Mouse (Mus musculus) hematopoietic stem cell, adult 5-6 weeks (primary cell): Measurements from ENCODE around the gene Prss32. TPM values are rescaled to one million over a fixed set of nuclear protein-coding genes. Genes with fewer than 3 reads are reported as not detected.

Source experiments
- ATAC-seq, 2 experiments: fragments of 125-278 bp in 1 of 2; replicated peaks in 1 of 2; 2 replicates each; pipeline ENCODE4 v1.8.0; 2016 to 2017; ENCODE audit warnings: inconsistent platforms in 2 of 2, mild to moderate bottlenecking in 2 of 2, moderate number of reproducible peaks in 2 of 2, low read depth in 1 of 2, moderate TSS enrichment in 1 of 2; ENCODE audit not compliant: low FRiP score in 2 of 2, poor library complexity in 2 of 2, severe bottlenecking in 2 of 2, insufficient read depth in 1 of 2, low TSS enrichment in 1 of 2
- total RNA-seq: library from RNA; stranded (forward); fragments of 172-1452, 232-1000 nt; gene quantifications from 2 replicates; pipeline ENCODE4 v1.2.3, GENCODE M21; 2017

Prss32 gene
- not detected in 2 replicates for total RNA-seq

GRCm38 (mm10) chr17:23843812-23844273, at the start of gene Prss32, which contains the start of gene Prss41:
Prss32 (plus strand) TSS chr17:23843855.
Prss41 (minus strand) TSS chr17:23844172.
- ATAC-seq = peak; percentile 49 to 67; a peak in 3 of 4 replicates

DNA sequence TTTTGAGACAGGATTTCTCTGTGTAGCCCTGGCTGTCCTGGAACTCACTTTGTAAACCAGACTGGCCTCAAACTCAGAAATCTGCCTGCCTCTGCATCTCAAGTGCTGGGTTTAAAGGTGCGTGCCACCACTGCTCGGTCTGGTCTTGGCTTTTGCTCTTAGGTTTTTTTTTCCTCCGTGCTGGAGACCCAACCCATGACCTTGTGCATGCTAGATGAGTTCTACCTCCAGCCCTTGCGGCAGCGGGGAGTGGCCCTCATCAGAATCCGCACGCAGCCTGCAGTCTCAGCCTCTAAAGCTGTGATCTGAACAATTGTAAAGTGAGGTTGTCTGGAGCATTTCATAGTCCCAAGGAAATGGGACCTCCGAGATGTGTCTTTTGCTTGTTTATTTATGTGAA, 48.3 kb upstream of the Prss32 start:
- ATAC-seq = no peak

GRCm38 (mm10) chr17:23797316-23797715, 46.3 kb upstream of the Prss32 start:
- ATAC-seq = peak in 1 of 2 experiments; percentile 62; a peak in 3 of 4 replicates

- no peak for ATAC-seq
Measured at GRCm38 (mm10) chr17:23801627-23802026, 42.0 kb upstream of the Prss32 start.

DNA sequence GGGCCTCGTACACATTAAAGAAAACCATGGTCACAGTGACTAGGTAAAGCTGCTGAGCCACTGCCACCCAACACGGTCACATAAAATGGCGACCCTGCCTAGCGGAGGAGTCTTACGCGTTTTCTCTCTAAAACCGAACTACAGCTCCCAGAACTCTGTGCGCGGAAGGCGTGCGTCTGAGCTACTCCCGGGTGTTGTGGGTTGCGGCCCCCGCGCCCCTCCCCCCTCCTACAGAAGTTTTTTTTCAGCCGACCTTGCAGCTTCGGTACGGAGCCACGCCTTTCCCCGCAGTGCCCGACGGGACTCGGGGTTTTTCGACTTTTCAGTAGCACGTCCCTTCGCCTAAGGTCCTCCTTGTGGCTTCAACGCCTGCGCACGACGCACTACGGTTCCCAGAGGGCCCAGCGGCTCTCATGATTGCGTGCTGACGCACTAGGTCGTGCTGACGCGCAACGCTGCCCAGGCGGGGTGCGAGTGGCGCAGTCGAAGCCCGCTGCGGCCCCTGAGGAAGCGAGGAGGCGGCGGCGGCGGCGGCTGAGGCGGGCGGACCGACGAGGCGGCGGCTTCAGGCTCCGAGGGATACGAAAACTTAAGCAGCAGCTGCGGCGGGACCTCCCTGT, 40.8 kb upstream of the Prss32 start:
- ATAC-seq = peak; percentile 94 to 96

GRCm38 (mm10) chr17:23803366-23804041, 40.2 kb upstream of the Prss32 start:
- peak in 1 of 2 experiments; percentile 12; a peak in 1 of 4 replicates for ATAC-seq

- ATAC-seq = no peak; a peak in 1 of 4 replicates
Measured at GRCm38 (mm10) chr17:23804426-23805085, 39.1 kb upstream of the Prss32 start.

DNA sequence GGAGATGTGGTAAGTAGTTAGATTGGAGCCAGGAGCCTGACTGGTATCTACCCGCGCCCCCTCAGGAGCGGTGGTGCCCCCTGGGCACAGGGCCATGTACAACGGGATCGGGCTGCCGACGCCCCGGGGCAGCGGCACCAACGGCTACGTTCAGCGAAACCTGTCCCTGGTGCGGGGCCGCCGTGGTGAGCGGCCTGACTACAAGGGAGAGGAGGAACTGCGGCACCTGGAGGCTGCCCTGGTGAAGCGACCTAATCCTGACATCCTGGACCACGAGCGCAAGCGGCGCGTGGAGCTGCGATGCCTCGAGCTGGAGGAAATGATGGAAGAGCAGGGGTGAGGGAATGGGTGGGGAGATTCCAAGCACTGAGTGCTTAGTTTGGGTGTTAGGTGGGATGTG, 36.8 kb upstream of the Prss32 start:
- ATAC-seq = no peak

DNA sequence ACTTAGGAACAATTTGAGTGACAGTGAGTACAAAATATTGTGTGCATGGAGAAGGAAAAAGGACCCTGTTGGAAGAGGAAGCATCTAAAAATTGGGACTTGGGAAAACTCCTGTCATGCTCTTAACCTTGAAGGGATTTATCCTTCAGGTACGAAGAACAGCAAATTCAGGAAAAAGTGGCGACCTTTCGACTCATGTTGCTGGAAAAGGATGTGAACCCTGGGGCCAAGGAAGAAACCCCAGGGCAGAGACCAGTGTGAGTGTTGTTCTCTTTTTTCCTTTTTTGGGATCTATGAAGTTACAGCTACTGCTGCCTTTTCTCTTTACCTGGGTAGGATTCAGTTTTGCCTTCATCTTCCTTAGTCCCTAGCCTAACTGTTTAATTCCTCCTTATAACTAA, 35.7 kb upstream of the Prss32 start:
- no peak for ATAC-seq

- no peak for ATAC-seq
Measured at GRCm38 (mm10) chr17:23815641-23816040, 28.0 kb upstream of the Prss32 start.

DNA sequence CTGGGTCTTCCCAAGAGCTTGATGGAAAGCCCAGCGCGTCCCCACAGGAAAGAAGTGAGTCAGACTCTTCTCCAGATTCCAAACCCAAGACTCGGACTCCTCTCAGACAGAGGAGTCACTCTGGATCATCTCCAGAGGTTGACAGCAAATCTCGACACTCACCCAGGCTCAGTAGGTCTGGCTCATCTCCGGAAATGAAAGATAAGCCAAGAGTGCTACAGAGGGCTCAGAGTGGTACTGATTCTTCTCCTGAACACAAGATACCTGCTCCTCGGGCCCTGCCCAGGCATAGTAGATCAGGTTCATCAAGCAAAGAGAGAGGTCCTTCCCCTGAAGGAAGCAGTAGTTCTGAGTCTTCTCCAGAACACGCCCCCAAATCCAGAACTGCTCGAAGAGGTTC, 25.1 kb upstream of the Prss32 start:
- no peak for ATAC-seq

- ATAC-seq = no peak
Measured at GRCm38 (mm10) chr17:23819235-23819634, 24.4 kb upstream of the Prss32 start.

DNA sequence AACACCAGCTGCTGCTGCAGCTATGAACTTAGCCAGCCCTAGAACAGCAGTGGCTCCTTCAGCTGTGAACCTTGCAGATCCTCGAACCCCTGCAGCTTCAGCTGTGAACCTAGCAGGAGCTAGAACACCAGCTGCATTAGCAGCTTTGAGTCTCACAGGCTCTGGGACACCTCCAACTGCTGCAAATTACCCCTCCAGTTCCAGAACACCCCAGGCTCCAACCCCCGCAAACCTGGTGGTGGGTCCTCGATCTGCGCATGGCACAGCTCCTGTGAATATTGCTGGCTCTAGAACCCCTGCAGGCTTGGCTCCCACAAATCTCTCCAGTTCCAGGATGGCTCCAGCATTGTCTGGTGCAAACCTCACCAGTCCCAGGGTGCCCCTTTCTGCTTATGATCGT, 22.9 kb upstream of the Prss32 start:
- no peak for ATAC-seq

- no peak for ATAC-seq
Measured at GRCm38 (mm10) chr17:23822094-23822493, 21.6 kb upstream of the Prss32 start.

DNA sequence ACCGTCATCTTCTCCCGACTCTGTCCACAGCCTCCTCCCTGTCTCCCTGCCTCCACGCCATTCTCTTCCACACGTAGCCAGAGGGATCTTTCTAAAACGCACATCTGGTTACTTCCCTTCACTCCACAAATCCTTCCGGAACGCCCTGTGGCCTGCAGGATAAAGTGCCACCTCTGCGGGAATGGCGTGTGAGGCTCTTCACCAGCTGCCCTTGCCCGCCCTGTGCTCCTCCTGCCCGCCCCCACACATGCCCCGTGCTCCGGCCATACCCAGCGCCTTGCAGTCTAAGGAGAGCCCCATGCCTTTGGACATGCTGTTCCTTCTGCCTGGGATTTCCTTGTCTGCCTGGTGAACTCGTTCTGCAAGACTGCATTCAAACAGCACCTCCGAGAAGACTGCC, 20.6 kb upstream of the Prss32 start:
- no peak for ATAC-seq

- ATAC-seq = no peak
Measured at GRCm38 (mm10) chr17:23823614-23824013, 20.0 kb upstream of the Prss32 start.

- no peak for ATAC-seq
Measured at GRCm38 (mm10) chr17:23825591-23825990, 18.1 kb upstream of the Prss32 start.

DNA sequence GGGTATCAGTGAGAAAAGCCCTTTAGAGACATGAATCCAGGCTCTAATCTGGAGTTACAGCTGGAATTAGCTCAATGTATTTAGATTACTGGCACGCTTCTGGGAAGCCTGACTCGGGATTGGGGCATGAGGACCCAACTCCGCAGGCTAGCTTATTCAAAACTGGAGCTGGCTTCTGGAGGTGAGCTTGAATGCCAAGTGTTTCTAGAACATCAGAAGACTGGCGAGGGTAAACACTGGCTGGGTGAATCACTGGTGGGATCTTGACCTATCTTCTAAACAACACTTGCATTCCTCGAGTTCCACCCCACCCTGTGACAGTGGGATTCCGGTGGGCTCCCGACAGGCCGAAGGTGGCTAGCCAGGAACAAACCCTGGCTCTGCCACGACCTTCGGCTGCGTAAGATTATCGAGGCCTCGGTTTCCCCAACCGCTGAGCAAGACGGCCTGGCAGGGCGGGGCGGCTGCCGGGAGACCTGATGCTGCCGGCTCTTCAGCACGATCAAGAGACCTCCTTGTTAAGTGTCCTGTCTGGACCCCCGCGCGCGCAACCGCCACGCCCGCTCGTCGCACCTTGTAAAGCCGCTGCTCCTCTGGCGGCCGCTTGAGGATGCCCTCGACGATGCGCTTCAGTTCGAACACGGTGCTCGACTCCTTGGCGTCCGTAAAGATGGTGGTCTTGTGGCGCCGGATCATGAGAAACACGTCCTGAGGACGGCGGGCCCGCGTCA, 15.2 kb upstream of the Prss32 start:
- peak in 1 of 2 experiments; percentile 9; a peak in 1 of 4 replicates for ATAC-seq
